Mouse (Mus musculus): Measurements from ENCODE around the gene A630001G21Rik. TPM values are rescaled to one million over a fixed set of nuclear protein-coding genes. Genes with fewer than 3 reads are reported as not detected.

Gene A630001G21Rik
- polyA plus RNA-seq, 1 experiment from 2014 or later, result 1.2 TPM

DNA sequence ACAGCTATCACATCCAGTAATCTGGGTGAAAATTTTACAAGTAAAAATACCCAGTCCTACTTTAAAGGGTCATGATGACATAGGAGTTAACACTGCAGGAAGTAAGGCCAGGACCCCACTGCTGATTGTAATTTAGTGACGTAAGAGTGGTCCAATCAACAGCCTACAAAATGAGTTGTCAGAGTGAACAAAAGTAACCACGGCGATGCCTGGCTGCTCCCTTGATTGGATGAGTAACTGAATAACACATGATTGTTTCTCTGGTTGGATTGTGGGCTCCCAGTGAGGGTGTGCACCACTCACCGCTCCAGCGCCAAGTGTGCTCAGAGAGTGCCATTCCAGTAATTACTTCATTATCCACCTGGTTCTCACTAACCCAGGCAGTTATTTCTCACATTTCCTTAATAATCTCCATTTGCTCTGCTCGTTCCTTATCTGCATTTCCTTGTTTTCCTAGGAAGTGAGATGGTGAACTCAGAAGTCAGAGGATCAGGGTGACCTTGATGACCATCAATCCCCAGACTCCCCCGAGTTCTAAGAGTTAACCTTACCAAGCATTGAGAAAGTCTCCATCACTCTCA, 61.9 kb downstream of the A630001G21Rik start:
- no peak overlapping the region for H3K4me2 ChIP-seq (replicated peaks)
- no peak for ATAC-seq (ENCODE audit: low FRiP score)
- 50% methylated on average over 7 of the region's 7 CpGs for WGBS
- H3K4me1 ChIP-seq, result peaks cover 8% of the 10 kb centered on the region
- H3K9me3 ChIP-seq (replicated peaks), result no peaks in the 10 kb centered on the region
- H3K27ac ChIP-seq, result no peak overlapping the region
- H3K4me3 ChIP-seq, result no peak overlapping the region
- H3K9ac ChIP-seq, result no peak overlapping the region
- no peaks in the 10 kb centered on the region for H3K36me3 ChIP-seq
- H3K27me3 ChIP-seq, result no peaks in the 10 kb centered on the region

DNA sequence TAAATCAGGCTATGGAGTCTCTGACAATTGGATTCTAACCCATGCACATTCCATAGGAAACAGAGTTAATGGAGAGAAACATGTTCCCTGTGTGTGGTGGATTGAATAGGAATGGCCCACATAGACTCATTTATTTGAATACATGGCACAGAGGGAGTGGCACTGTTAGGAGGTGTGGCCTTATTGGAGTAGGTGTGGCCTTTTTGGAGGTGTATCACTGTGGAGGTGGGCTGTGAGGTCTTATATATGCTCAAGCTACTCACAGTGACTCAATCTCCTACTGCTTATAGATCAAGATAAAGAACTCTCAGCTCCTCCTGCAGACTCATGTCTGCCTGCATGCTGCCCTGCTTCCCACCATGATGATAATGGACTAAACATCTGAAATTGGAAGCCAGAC, 63.9 kb downstream of the A630001G21Rik start:
- Histone ChIP-seq H3K4me2 (replicated peaks) (no peak overlapping the region), H3K36me3 (no peaks in the 10 kb centered on the region), H3K4me3 (no peak overlapping the region), H3K27me3 (no peaks in the 10 kb centered on the region), H3K9ac (no peak overlapping the region), H3K9me3 (replicated peaks) (no peaks in the 10 kb centered on the region), H3K4me1 (0 out of 2 replicates have a peak, but pooled peaks cover 3% of the 10 kb centered on the region), H3K27ac (no peak overlapping the region)
- no peak for ATAC-seq (ENCODE audit: low FRiP score)

DNA sequence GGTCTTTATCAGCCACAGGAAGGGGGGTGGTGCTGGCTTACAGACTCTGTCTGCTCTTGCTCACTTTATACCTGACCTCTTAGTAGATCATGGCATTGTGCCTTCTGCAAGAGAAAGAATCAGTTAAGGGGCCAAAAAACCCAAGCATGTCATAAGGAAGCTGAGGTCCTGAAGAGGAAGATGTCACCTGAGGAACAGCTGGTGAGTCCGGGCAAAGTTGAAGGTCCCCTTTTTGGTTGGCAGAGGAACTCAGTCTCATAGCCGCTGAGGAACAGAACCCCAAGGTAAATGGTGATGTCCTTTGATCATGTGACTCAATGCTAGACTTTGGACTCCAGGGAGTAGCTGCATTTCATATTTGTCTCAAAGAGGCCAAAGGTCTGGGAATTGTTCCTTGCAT, 71.7 kb downstream of the A630001G21Rik start:
- WGBS, result 89% methylated on average over 2 of the region's 2 CpGs
- Histone ChIP-seq H3K4me2 (replicated peaks) (no peak overlapping the region), H3K36me3 (no peaks in the 10 kb centered on the region)

DNA sequence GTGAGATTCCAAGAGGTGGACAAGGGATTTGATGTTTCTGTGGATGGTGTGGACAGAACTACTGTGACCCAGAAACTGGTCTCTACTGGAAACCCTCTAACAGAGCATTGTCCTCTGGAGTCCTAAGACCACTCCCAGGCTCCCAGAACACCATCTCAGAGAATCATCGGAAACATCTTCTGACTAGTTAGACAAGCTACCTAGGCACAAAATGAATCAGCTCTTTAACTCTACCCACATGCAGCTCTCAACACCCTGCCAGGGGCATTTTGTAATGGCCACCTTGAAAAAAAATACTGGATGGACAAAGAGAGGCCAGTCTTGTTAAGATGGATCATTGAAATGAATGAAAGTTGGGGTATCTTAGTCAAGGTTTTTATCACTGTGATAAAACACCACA, 72.9 kb downstream of the A630001G21Rik start:
- Histone ChIP-seq H3K27ac (no peak overlapping the region), H3K4me1 (no peaks in the 10 kb centered on the region), H3K9me3 (replicated peaks) (no peaks in the 10 kb centered on the region; the same call in 1 of the 2 replicates), H3K4me2 (replicated peaks) (no peak overlapping the region), H3K27me3 (no peaks in the 10 kb centered on the region), H3K9ac (no peak overlapping the region), H3K4me3 (no peak overlapping the region), H3K36me3 (no peaks in the 10 kb centered on the region)
- ATAC-seq (ENCODE audit: low FRiP score), result no peak
- WGBS, result 96% methylated on average over 1 of the region's 1 CpGs

More for the DNA sequence above, 71.7 kb downstream of the A630001G21Rik start:
- H3K27ac ChIP-seq, result no peak overlapping the region
- no peak overlapping the region for H3K4me3 ChIP-seq
- ATAC-seq (ENCODE audit: low FRiP score), result no peak
- H3K4me1 ChIP-seq, result no peaks in the 10 kb centered on the region
- no peak overlapping the region for H3K9ac ChIP-seq
- no peaks in the 10 kb centered on the region for H3K27me3 ChIP-seq
- H3K9me3 ChIP-seq (replicated peaks), result no peaks in the 10 kb centered on the region; the same call in 1 of the 2 replicates

DNA sequence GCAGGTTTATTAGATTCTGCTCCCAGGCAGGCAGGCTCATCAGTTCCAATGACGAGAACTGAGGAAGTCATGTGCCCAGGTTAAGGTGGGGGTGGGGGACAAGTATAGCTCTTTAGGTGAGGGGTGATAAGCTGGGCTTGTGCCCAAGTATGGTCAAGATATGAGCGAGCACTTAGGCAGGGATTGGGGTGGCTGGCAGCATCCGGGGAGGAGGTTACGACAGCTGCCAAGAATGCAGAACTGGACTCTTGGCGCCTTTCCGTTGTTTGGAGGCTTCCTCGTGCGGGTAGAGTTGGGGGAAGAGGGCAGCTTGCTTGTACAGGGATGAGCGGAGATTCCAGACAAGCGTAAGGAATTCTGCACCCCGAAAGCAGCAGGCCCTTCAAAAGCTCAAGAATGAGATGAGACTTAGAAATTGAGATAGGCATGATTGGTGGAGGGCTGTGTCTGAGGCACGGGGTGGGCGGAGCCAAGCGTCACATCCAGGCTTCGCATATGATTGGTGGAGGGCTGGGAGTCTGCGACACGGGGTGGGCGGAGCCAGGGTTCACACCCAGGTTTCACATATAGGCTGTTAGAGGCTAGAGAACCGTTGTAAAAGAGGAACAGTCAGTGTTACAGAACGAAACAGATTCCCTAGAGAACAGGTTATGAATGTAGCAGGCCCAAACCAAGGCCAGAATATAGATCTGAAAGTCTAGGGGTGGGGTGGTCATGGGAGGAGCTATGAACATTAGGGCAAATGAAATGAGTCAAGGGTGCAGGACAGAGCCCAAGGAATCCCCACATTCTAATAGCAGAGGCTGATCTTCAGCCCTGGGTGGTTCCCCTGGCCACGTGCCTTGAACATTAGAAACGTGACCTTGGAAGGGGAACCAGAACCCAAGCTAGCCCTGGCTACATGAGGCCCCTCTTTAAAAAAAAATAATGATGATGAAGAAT, 74.9 kb downstream of the A630001G21Rik start:
- peak; percentile 98 for ATAC-seq (ENCODE audit: low FRiP score)
- Histone ChIP-seq H3K4me3 (peak overlapping the region; percentile 36), H3K4me2 (replicated peaks) (peak overlapping the region; percentile 53), H3K36me3 (no peaks in the 10 kb centered on the region), H3K27ac (0 out of 2 replicates have a peak overlapping the region, but pooled peaks have one; percentile 23), H3K9ac (no peak overlapping the region), H3K4me1 (no peaks in the 10 kb centered on the region), H3K27me3 (no peaks in the 10 kb centered on the region), H3K9me3 (replicated peaks) (no peaks in the 10 kb centered on the region; the same call in 1 of the 2 replicates)
- WGBS, result 34% methylated on average over 22 of the region's 22 CpGs

DNA sequence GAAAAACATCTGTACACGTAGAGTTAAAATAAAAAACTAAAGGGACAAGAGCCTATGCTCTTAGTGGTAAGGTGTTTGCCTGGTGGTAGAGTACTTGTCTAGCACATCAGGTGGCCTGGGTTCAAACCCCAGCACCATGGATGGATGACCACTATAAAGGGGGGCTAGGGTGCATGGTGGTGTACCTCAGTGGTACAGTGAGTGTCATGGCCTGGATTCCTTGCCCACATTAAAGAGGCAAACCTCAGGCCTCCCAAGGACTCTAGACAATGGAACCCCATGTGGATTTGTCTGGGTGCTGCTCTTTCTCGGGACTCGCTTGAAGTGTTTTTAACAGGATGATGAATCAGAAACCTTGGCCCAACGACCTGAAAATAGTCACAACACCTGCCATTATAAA, 75.9 kb downstream of the A630001G21Rik start:
- H3K27ac ChIP-seq, result no peak overlapping the region
- WGBS, result 67% methylated on average over 4 of the region's 4 CpGs
- H3K4me3 ChIP-seq, result no peak overlapping the region
- H3K9me3 ChIP-seq (replicated peaks), result no peaks in the 10 kb centered on the region; the same call in 1 of the 2 replicates
- H3K9ac ChIP-seq, result no peak overlapping the region
- no peak for ATAC-seq (ENCODE audit: low FRiP score)
- no peaks in the 10 kb centered on the region for H3K36me3 ChIP-seq
- no peak overlapping the region for H3K4me2 ChIP-seq (replicated peaks)
- H3K27me3 ChIP-seq, result no peaks in the 10 kb centered on the region
- no peaks in the 10 kb centered on the region for H3K4me1 ChIP-seq

DNA sequence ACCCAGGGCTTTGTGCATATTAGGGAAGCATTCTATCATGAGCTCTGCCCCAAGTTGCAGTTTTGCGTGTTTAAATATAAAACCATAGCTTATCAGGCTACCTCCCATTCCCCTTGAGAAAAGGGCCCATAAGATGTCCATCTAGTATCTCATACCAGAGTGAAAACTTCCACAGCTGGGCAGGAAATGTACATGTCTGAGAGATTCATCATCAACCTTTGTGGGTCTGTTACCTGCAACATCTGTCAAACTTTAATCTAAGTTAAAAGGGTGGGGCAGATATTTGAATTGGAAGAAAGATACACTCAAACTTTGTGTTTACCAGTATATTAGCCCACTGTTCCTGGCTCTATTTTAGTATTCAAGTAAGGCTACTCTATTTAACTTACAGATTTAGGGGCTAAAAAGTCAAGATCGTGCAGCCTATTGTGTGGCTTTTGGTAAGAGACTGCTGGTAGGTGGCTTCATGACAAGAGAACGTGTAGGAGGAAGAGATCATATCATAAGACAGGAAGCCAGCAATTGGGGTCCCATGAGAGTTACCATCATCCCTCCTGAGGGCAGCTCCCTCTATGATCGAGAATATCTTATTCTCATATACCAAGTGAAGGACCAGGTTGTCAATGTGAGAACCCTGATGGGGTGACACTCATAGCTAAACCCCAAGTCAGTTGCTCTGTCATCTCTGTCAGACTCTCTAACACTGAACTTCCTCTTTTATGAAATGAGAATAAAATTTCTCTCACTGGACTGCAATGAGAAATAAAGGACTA, 80.5 kb downstream of the A630001G21Rik start:
- Histone ChIP-seq H3K27ac (no peak overlapping the region), H3K4me3 (no peak overlapping the region), H3K36me3 (no peaks in the 10 kb centered on the region), H3K4me1 (no peaks in the 10 kb centered on the region), H3K4me2 (replicated peaks) (no peak overlapping the region), H3K9ac (no peak overlapping the region), H3K27me3 (no peaks in the 10 kb centered on the region), H3K9me3 (replicated peaks) (no peaks in the 10 kb centered on the region)
- 88% methylated on average over 4 of the region's 4 CpGs for WGBS
- ATAC-seq (ENCODE audit: low FRiP score), result no peak

DNA sequence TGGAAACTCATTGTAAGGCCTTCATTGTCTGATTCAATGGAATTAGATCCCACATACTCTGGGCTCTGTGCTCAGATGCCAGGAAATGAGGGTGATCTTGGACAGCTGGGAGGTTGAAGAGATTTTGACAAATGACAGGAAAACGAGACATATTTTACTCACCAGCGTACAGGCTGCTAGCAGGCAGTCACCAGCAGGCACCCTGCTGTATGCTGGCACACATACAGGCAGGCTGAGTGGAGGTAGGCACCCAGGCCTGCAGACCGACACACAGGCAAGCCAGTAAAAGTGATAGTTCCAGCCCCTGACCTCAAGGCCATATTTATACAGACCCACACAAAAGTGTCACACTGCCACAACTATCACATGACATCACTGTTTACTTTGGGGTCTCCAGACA, 82.8 kb downstream of the A630001G21Rik start:
- no peaks in the 10 kb centered on the region for H3K9me3 ChIP-seq (replicated peaks)
- no peak overlapping the region for H3K4me2 ChIP-seq (replicated peaks)
- 79% methylated on average over 3 of the region's 3 CpGs for WGBS
- ATAC-seq (ENCODE audit: low FRiP score), result no peak
- no peak overlapping the region for H3K4me3 ChIP-seq
- no peak overlapping the region for H3K9ac ChIP-seq
- H3K27ac ChIP-seq, result no peak overlapping the region
- H3K27me3 ChIP-seq, result no peaks in the 10 kb centered on the region
- no peaks in the 10 kb centered on the region for H3K36me3 ChIP-seq
- no peaks in the 10 kb centered on the region for H3K4me1 ChIP-seq

DNA sequence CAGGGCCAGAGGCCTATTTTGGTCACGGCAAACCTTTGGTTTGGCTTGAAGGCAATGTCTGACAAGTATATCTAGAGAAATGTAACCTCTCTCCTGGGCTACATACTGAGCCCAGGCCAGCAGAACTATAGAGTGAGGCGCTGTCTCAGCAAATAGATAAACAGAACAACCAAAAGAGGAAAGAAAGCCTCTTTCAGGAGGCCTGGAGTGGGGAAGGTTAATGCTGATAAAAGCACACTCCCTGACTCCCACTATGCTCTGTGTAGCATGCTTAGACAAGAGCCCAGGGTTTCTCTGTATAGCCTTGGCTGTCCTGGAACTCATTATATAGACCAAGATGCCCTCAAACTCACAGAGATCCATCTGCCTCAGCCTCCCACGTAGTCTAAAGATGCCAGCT, 85.2 kb downstream of the A630001G21Rik start:
- Histone ChIP-seq H3K4me3 (no peak overlapping the region), H3K4me1 (no peaks in the 10 kb centered on the region), H3K36me3 (no peaks in the 10 kb centered on the region), H3K27me3 (no peaks in the 10 kb centered on the region), H3K27ac (no peak overlapping the region), H3K9me3 (replicated peaks) (no peaks in the 10 kb centered on the region), H3K9ac (no peak overlapping the region), H3K4me2 (replicated peaks) (no peak overlapping the region)
- no peak for ATAC-seq (ENCODE audit: low FRiP score)
- 73% methylated on average over 3 of the region's 3 CpGs for WGBS

DNA sequence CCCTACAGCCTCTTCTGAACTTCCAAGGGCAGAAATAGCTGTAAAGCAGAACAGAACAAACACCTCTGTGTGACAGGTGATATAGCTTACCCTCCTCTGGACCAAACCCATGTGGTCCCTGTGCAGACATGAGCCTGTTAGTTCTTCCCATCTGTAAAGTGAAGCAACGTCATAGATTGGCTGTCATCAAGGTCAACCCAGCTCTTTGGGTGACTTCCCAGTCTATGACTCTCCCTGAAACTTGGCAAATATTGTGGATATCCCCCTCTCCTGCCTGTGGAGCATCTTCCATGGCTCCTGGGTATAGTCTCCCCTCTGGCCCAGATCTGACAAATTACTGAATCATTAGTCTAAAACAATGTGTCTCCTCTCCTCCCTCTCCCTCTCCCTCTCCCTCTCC, 86.2 kb downstream of the A630001G21Rik start:
- Histone ChIP-seq H3K27me3 (no peaks in the 10 kb centered on the region), H3K27ac (no peak overlapping the region), H3K9me3 (replicated peaks) (no peaks in the 10 kb centered on the region), H3K9ac (no peak overlapping the region), H3K4me3 (no peak overlapping the region), H3K4me2 (replicated peaks) (no peak overlapping the region), H3K36me3 (no peaks in the 10 kb centered on the region), H3K4me1 (no peaks in the 10 kb centered on the region)
- ATAC-seq (ENCODE audit: low FRiP score), result no peak
- 61% methylated on average over 1 of the region's 1 CpGs for WGBS

DNA sequence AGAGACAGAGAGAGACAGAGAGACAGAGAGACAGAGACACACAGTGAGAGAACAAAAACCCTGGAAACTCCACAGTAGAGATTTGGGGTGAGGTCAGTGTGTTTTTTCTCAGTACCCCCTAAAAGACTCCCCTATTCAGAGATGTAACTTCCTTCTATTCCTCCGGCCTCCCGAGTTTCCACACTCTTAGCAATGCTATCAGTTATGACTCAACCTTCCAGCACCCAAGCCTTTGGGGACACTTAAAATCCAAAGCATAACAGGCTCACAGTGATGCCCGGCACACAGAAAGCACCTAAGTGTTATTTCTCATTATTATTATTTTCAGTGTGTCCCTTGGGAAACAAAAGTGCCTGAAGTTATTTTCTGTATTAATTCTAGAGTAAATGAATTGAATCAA, 87.9 kb downstream of the A630001G21Rik start:
- Histone ChIP-seq H3K9ac (no peak overlapping the region), H3K4me3 (no peak overlapping the region), H3K4me2 (replicated peaks) (no peak overlapping the region), H3K27me3 (no peaks in the 10 kb centered on the region), H3K4me1 (no peaks in the 10 kb centered on the region), H3K36me3 (no peaks in the 10 kb centered on the region), H3K9me3 (replicated peaks) (no peaks in the 10 kb centered on the region), H3K27ac (no peak overlapping the region)
- WGBS, result 91% methylated on average over 3 of the region's 3 CpGs
- ATAC-seq (ENCODE audit: low FRiP score), result no peak

DNA sequence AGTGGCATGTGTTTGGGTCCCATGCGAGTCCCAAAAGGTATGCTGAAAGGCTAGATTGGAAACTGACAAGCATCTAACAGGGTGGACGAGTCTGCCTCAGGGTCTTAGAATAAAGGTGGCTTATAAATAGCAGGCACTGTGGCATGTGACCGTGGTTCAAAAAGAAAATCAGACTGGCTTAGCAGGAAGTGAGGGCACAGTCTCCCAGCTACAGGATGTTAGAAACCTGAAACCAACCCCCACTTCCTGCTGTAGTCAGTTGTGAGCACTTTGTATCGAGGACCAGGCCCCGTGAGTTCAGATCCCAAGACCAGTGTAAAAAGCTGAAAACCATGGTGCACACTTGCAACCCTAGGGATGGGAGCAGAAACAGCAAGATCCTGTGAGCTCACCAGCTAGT, 91.1 kb downstream of the A630001G21Rik start:
- H3K4me1 ChIP-seq, result no peaks in the 10 kb centered on the region
- H3K9me3 ChIP-seq (replicated peaks), result no peaks in the 10 kb centered on the region
- H3K36me3 ChIP-seq, result no peaks in the 10 kb centered on the region
- no peak overlapping the region for H3K4me3 ChIP-seq
- WGBS, result 66% methylated on average over 5 of the region's 5 CpGs
- ATAC-seq (ENCODE audit: low FRiP score), result no peak
- H3K27me3 ChIP-seq, result no peaks in the 10 kb centered on the region
- no peak overlapping the region for H3K4me2 ChIP-seq (replicated peaks)
- no peak overlapping the region for H3K9ac ChIP-seq
- H3K27ac ChIP-seq, result no peak overlapping the region
